Mouse (Mus musculus) kidney, adult 8-10 months (tissue): ENCODE results near the gene Slc22a5.

Experiments
- DNase-seq, 2 experiments: peaks; one replicate each; pipeline ENCODE4 v3.0.0; 2022

Slc22a5 gene

GRCm38 (mm10) chr11:53839663-53840642 is 51.5 kb downstream of the Slc22a5 start:
- peak; percentile 36 to 49 for DNase-seq

- no peak for DNase-seq
These were observed 52.3 kb downstream of the Slc22a5 start for GRCm38 (mm10) chr11:53839147-53839546.

- no peak for DNase-seq
These were observed 53.7 kb downstream of the Slc22a5 start for GRCm38 (mm10) chr11:53837731-53838130.

- no peak for DNase-seq
These were observed 56.0 kb downstream of the Slc22a5 start for GRCm38 (mm10) chr11:53835379-53836010.

GRCm38 (mm10) chr11:53825409-53825808 is 66.1 kb downstream of the Slc22a5 start:
- DNase-seq, result no peak

GRCm38 (mm10) chr11:53821945-53822338 is 69.5 kb downstream of the Slc22a5 start:
- no peak for DNase-seq

- no peak for DNase-seq
These were observed 70.1 kb downstream of the Slc22a5 start for GRCm38 (mm10) chr11:53821230-53821944.

- DNase-seq, result no peak
These were observed 70.8 kb downstream of the Slc22a5 start for GRCm38 (mm10) chr11:53820516-53821170.

GRCm38 (mm10) chr11:53819511-53819910 is 71.9 kb downstream of the Slc22a5 start:
- DNase-seq, result no peak

GRCm38 (mm10) chr11:53818794-53819193 is 72.7 kb downstream of the Slc22a5 start:
- DNase-seq, result peak; percentile 37 to 54

GRCm38 (mm10) chr11:53816841-53817375 is 74.6 kb downstream of the Slc22a5 start:
- DNase-seq, result no peak

GRCm38 (mm10) chr11:53814810-53815209 is 76.7 kb downstream of the Slc22a5 start:
- no peak for DNase-seq
